Mouse (Mus musculus): ENCODE data around the gene Iqgap3.

Iqgap3 gene

GRCm38 (mm10) chr3:88139243-88140177, 57.7 kb downstream of the Iqgap3 start:
- peak; percentile 51 for DNase-seq (ENCODE audit: low spot score)

- peak; percentile 87 for DNase-seq (ENCODE audit: low spot score)
Observed at GRCm38 (mm10) chr3:88140178-88140902, 58.6 kb downstream of the Iqgap3 start.

- DNase-seq (ENCODE audit: low spot score), result no peak
Observed at GRCm38 (mm10) chr3:88140903-88141430, 59.2 kb downstream of the Iqgap3 start.

GRCm38 (mm10) chr3:88141439-88141786, 59.6 kb downstream of the Iqgap3 start:
- peak; percentile 70 for DNase-seq (ENCODE audit: low spot score)

GRCm38 (mm10) chr3:88141787-88142523, 60.2 kb downstream of the Iqgap3 start, which contains the start of gene Mef2d:
TSS of gene Mef2d (plus strand) at chr3:88142372.
- DNase-seq (ENCODE audit: low spot score), result peak; percentile 97

- DNase-seq (ENCODE audit: low spot score), result no peak
Observed at GRCm38 (mm10) chr3:88142546-88142915, 60.8 kb downstream of the Iqgap3 start.

GRCm38 (mm10) chr3:88142916-88143771, 61.4 kb downstream of the Iqgap3 start:
- DNase-seq (ENCODE audit: low spot score), result peak; percentile 80

- peak; percentile 44 for DNase-seq (ENCODE audit: low spot score)
Observed at GRCm38 (mm10) chr3:88143961-88144486, 62.3 kb downstream of the Iqgap3 start.

GRCm38 (mm10) chr3:88144648-88145410, 63.1 kb downstream of the Iqgap3 start:
- no peak for DNase-seq (ENCODE audit: low spot score)

GRCm38 (mm10) chr3:88145411-88145782, 63.6 kb downstream of the Iqgap3 start:
- DNase-seq (ENCODE audit: low spot score), result no peak

GRCm38 (mm10) chr3:88145952-88146351, 64.2 kb downstream of the Iqgap3 start:
- DNase-seq (ENCODE audit: low spot score), result peak; percentile 61

GRCm38 (mm10) chr3:88146376-88147112, 64.8 kb downstream of the Iqgap3 start:
- no peak for DNase-seq (ENCODE audit: low spot score)

GRCm38 (mm10) chr3:88147444-88147843, 65.7 kb downstream of the Iqgap3 start:
- DNase-seq (ENCODE audit: low spot score), result no peak

GRCm38 (mm10) chr3:88147866-88148265, 66.1 kb downstream of the Iqgap3 start:
- no peak for DNase-seq (ENCODE audit: low spot score)

GRCm38 (mm10) chr3:88148354-88148753, 66.6 kb downstream of the Iqgap3 start:
- DNase-seq (ENCODE audit: low spot score), result no peak

- peak; percentile 41 for DNase-seq (ENCODE audit: low spot score)
Observed at GRCm38 (mm10) chr3:88148776-88149509, 67.2 kb downstream of the Iqgap3 start.

- DNase-seq (ENCODE audit: low spot score), result no peak
Observed at GRCm38 (mm10) chr3:88149510-88149974, 67.8 kb downstream of the Iqgap3 start.
